Mouse (Mus musculus): Measurements from ENCODE around the gene Pkd2. TPM values are rescaled to one million over a fixed set of nuclear protein-coding genes. Genes with fewer than 3 reads are reported as not detected.

The Pkd2 gene
- polyA plus RNA-seq (2012; ENCODE audit: insufficient read depth, low replicate concordance) = 0.92 and 1.2 TPM in 2 replicates

GRCm38 (mm10) chr5:104458832-104459705, at the start of gene Pkd2:
Pkd2 (plus strand) TSS chr5:104459450.
- H3K4me3 ChIP-seq (replicated peaks) = peak within 1 kb of the TSS; percentile 99
- TF ChIP-seq FLI1 (IDR thresholded peaks at IDR 0.05; ENCODE audit: low read length) (no peak), GATA1 (IDR thresholded peaks at IDR 0.05; ENCODE audit: borderline replicate concordance, low read length) (no peak)

GRCm38 (mm10) chr5:104415999-104416398, 43.3 kb upstream of the Pkd2 start:
- TF ChIP-seq GATA1 (IDR thresholded peaks at IDR 0.05; ENCODE audit: borderline replicate concordance, low read length) = no peak
- TF ChIP-seq FLI1 (IDR thresholded peaks at IDR 0.05; ENCODE audit: low read length) = no peak
- no peaks in the 10 kb centered on the region for H3K36me3 ChIP-seq (replicated peaks; ENCODE audit: low read length)
- H3K27me3 ChIP-seq (replicated peaks) = no peaks in the 10 kb centered on the region
- H3K4me1 ChIP-seq = peaks cover 27% of the 10 kb centered on the region
- no peak overlapping the region for H3K4me3 ChIP-seq (replicated peaks)
- no peaks in the 10 kb centered on the region for H3K9me3 ChIP-seq

More at GRCm38 (mm10) chr5:104458832-104459705, at the start of gene Pkd2:
- Histone ChIP-seq H3K4me1 (peaks cover 21% of the 10 kb centered on the region), H3K9me3 (peaks cover 5% of the 10 kb centered on the region), H3K27me3 (replicated peaks) (peaks cover 14% of the 10 kb centered on the region), H3K36me3 (replicated peaks; ENCODE audit: low read length) (peaks cover 13% of the 10 kb centered on the region)

GRCm38 (mm10) chr5:104417028-104417427, 42.2 kb upstream of the Pkd2 start:
- peaks cover 27% of the 10 kb centered on the region for H3K4me1 ChIP-seq
- no peak for TF ChIP-seq FLI1 (IDR thresholded peaks at IDR 0.05; ENCODE audit: low read length)
- no peak for TF ChIP-seq GATA1 (IDR thresholded peaks at IDR 0.05; ENCODE audit: borderline replicate concordance, low read length)
- H3K4me3 ChIP-seq (replicated peaks) = peak overlapping the region; percentile 42
- no peaks in the 10 kb centered on the region for H3K9me3 ChIP-seq
- H3K36me3 ChIP-seq (replicated peaks; ENCODE audit: low read length) = no peaks in the 10 kb centered on the region
- H3K27me3 ChIP-seq (replicated peaks) = no peaks in the 10 kb centered on the region

DNA sequence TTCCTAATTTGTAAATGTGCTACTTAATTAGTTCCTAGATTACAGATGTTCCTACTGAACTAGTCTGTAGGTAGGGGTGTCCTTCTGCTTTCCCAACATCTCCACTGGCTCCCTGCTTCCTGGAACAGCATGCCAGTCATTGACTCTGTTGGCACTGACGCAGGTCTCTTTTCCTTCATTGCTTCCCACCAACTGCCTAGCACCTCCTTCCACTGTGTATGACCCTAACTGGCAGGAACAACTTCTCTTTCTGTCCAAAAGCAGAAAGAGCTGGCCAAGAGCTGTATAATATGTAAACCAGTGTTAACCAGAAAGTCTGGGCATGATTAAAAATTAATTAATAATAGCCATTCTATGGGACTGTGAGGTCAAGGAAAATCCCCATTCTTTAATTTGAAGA, 41.5 kb upstream of the Pkd2 start:
- no peaks in the 10 kb centered on the region for H3K36me3 ChIP-seq (replicated peaks; ENCODE audit: low read length)
- H3K9me3 ChIP-seq = no peaks in the 10 kb centered on the region
- TF ChIP-seq FLI1 (IDR thresholded peaks at IDR 0.05; ENCODE audit: low read length) = no peak
- no peak for TF ChIP-seq GATA1 (IDR thresholded peaks at IDR 0.05; ENCODE audit: borderline replicate concordance, low read length)
- peaks cover 27% of the 10 kb centered on the region for H3K4me1 ChIP-seq
- no peak overlapping the region for H3K4me3 ChIP-seq (replicated peaks)
- no peaks in the 10 kb centered on the region for H3K27me3 ChIP-seq (replicated peaks)

GRCm38 (mm10) chr5:104422039-104422438, 37.2 kb upstream of the Pkd2 start:
- H3K9me3 ChIP-seq = no peaks in the 10 kb centered on the region
- no peaks in the 10 kb centered on the region for H3K36me3 ChIP-seq (replicated peaks; ENCODE audit: low read length)
- TF ChIP-seq FLI1 (IDR thresholded peaks at IDR 0.05; ENCODE audit: low read length) (no peak), GATA1 (IDR thresholded peaks at IDR 0.05; ENCODE audit: borderline replicate concordance, low read length) (no peak)
- H3K4me3 ChIP-seq (replicated peaks) = no peak overlapping the region
- peaks cover 27% of the 10 kb centered on the region for H3K4me1 ChIP-seq
- no peaks in the 10 kb centered on the region for H3K27me3 ChIP-seq (replicated peaks)

DNA sequence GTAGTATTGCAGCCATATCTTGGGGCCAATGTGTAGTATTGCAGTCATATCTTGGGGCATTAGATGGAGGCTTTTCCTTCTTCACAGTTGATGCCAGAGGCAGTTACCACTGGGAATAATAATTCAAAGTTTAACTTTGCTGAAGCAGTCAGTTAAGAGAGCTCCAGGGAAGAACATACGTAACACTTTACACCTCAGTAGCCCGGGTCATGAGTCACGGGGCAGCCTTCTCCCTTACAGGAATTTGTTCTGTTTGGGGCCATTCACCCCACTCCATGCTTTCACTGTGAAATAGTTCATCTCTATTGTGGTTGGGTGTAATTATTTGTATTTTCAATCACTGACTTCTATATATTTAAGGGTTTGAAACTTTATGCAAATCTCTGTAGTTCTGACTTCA, 35.4 kb upstream of the Pkd2 start:
- TF ChIP-seq FLI1 (IDR thresholded peaks at IDR 0.05; ENCODE audit: low read length) = no peak
- TF ChIP-seq GATA1 (IDR thresholded peaks at IDR 0.05; ENCODE audit: borderline replicate concordance, low read length) = no peak
- Histone ChIP-seq H3K4me1 (peaks cover 31% of the 10 kb centered on the region), H3K4me3 (replicated peaks) (no peak overlapping the region), H3K9me3 (no peaks in the 10 kb centered on the region), H3K36me3 (replicated peaks; ENCODE audit: low read length) (no peaks in the 10 kb centered on the region), H3K27me3 (replicated peaks) (no peaks in the 10 kb centered on the region)

DNA sequence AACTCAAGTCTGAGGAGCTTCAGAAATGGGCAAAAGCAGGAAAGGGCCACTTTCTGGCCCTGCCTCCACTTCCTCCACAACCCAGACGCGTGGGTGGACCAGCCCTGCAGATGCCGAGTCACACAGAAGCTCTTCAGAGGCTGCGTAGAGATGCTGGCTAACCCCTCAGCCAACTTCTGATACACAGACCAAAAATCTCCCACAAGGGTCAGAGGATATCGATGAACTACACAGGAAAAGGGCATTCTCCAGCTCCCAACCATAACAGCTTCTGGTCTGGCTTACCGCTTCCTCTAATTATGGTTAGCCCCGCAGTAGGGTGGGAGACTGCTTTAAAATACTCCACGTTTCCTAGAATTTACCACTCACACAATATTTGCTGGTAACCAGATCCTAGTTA, 33.3 kb upstream of the Pkd2 start:
- peak overlapping the region; percentile 80 for H3K4me3 ChIP-seq (replicated peaks)
- no peaks in the 10 kb centered on the region for H3K36me3 ChIP-seq (replicated peaks; ENCODE audit: low read length)
- TF ChIP-seq GATA1 (IDR thresholded peaks at IDR 0.05; ENCODE audit: borderline replicate concordance, low read length) (no peak), FLI1 (IDR thresholded peaks at IDR 0.05; ENCODE audit: low read length) (no peak)
- peaks cover 41% of the 10 kb centered on the region for H3K4me1 ChIP-seq
- H3K9me3 ChIP-seq = no peaks in the 10 kb centered on the region
- H3K27me3 ChIP-seq (replicated peaks) = no peaks in the 10 kb centered on the region

- no peak for TF ChIP-seq GATA1 (IDR thresholded peaks at IDR 0.05; ENCODE audit: borderline replicate concordance, low read length)
- no peak for TF ChIP-seq FLI1 (IDR thresholded peaks at IDR 0.05; ENCODE audit: low read length)
- no peaks in the 10 kb centered on the region for H3K9me3 ChIP-seq
- H3K4me1 ChIP-seq = peaks cover 44% of the 10 kb centered on the region
- no peaks in the 10 kb centered on the region for H3K27me3 ChIP-seq (replicated peaks)
- peak overlapping the region; percentile 81 for H3K4me3 ChIP-seq (replicated peaks)
- no peaks in the 10 kb centered on the region for H3K36me3 ChIP-seq (replicated peaks; ENCODE audit: low read length)
Measured at GRCm38 (mm10) chr5:104432886-104433285, 26.4 kb upstream of the Pkd2 start.

DNA sequence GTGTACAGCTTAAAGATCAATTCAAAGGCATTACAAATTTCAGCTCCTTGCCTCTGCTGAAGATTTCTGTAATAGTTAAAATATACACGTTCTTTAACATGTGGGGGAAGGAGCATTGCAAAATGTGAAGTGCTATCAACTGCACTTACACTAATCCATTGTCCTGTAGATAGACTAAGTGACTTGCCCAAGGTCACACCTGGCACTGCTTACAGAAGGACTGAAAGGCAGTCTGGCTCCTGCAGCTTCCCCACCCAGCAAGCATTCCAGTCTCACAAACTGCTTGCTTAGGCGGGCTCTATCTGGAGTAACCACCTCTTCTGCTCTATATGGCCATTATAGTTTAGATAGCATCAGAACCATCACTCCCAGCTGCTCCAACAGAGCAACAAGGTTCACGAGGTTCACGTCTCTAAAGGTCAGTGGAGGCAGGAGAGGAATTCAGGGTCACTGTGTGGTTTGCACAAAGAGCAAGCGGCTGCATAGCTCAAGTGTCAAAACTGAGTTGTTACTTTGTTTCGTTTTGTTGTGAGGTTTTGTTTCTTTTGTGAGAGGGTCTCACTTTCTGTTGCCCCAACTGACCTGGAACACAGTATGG, 25.2 kb upstream of the Pkd2 start:
- H3K4me1 ChIP-seq = peaks cover 37% of the 10 kb centered on the region
- no peaks in the 10 kb centered on the region for H3K36me3 ChIP-seq (replicated peaks; ENCODE audit: low read length)
- peak overlapping the region; percentile 15 for H3K4me3 ChIP-seq (replicated peaks)
- no peak for TF ChIP-seq FLI1 (IDR thresholded peaks at IDR 0.05; ENCODE audit: low read length)
- TF ChIP-seq GATA1 (IDR thresholded peaks at IDR 0.05; ENCODE audit: borderline replicate concordance, low read length) = no peak
- no peaks in the 10 kb centered on the region for H3K27me3 ChIP-seq (replicated peaks)
- no peaks in the 10 kb centered on the region for H3K9me3 ChIP-seq

GRCm38 (mm10) chr5:104434835-104435301, 24.4 kb upstream of the Pkd2 start, which contains the start of gene Spp1:
Spp1 (plus strand) TSS chr5:104435118.
- Histone ChIP-seq H3K36me3 (replicated peaks; ENCODE audit: low read length) (no peaks in the 10 kb centered on the region), H3K9me3 (no peaks in the 10 kb centered on the region), H3K27me3 (replicated peaks) (no peaks in the 10 kb centered on the region), H3K4me1 (peaks cover 37% of the 10 kb centered on the region), H3K4me3 (replicated peaks) (peak within 1 kb of the TSS; percentile 81)
- TF ChIP-seq GATA1 (IDR thresholded peaks at IDR 0.05; ENCODE audit: borderline replicate concordance, low read length) (no peak), FLI1 (IDR thresholded peaks at IDR 0.05; ENCODE audit: low read length) (no peak)

All from megakaryocyte, embryonic 14.5 days (primary cell).